Mouse (Mus musculus): ENCODE results near the gene Olfr447. TPM values are rescaled to one million over a fixed set of nuclear protein-coding genes. Genes with fewer than 3 reads are reported as not detected.

Olfr447 gene
- not detected for total RNA-seq (2022)

GRCm38 (mm10) chr6:42908578-42908977, at the start of gene Olfr447:
Gene Olfr447, plus strand, starts transcription at chr6:42908878.
- DNase-seq (ENCODE audit: low spot score in 2 of 2) = no peak

GRCm38 (mm10) chr6:42860222-42860819, 48.4 kb upstream of the Olfr447 start:
- no peak for DNase-seq (ENCODE audit: low spot score in 2 of 2)

- no peak for DNase-seq (ENCODE audit: low spot score in 2 of 2)
Measured at GRCm38 (mm10) chr6:42869695-42870094, 39.0 kb upstream of the Olfr447 start.

- no peak for DNase-seq (ENCODE audit: low spot score in 2 of 2)
Measured at GRCm38 (mm10) chr6:42876323-42876722, 32.4 kb upstream of the Olfr447 start.

GRCm38 (mm10) chr6:42890141-42890540, 18.5 kb upstream of the Olfr447 start, which contains the start of gene Olfr448:
Gene Olfr448, plus strand, starts transcription at chr6:42890441.
- no peak for DNase-seq (ENCODE audit: low spot score in 2 of 2)

- DNase-seq (ENCODE audit: low spot score in 2 of 2) = no peak
Measured at GRCm38 (mm10) chr6:42900345-42900744, 8.3 kb upstream of the Olfr447 start.

GRCm38 (mm10) chr6:42921077-42921476, 12.4 kb downstream of the Olfr447 start, which contains the start of gene Olfr446:
Gene Olfr446, plus strand, starts transcription at chr6:42921377.
- DNase-seq (ENCODE audit: low spot score in 2 of 2) = no peak

GRCm38 (mm10) chr6:42948767-42949166, 40.1 kb downstream of the Olfr447 start, which contains the start of gene Olfr444:
Gene Olfr444, plus strand, starts transcription at chr6:42949067.
- DNase-seq (ENCODE audit: low spot score in 2 of 2) = no peak

Other genes starting within 250 kb of the Olfr447 start
- 100 to 1,000 TPM; 212 to 230 (median 223) TPM for gene Tcaf1, start 198.8 kb upstream of the Olfr447 start, total RNA-seq (2022)
- not detected for gene Olfr453, start 169.5 kb upstream of the Olfr447 start, total RNA-seq (2022)
- gene Olfr38, start 152.5 kb upstream of the Olfr447 start, total RNA-seq (2022) = not detected
- not detected for gene Olfr452, start 123.8 kb upstream of the Olfr447 start, total RNA-seq (2022)
- not detected for gene Olfr450, start 96.9 kb upstream of the Olfr447 start, total RNA-seq (2022)
- gene Olfr449, start 74.5 kb upstream of the Olfr447 start, total RNA-seq (2022) = not detected
- not detected for gene Olfr448, start 18.4 kb upstream of the Olfr447 start, total RNA-seq (2022)
- gene Olfr446, start 12.5 kb downstream of the Olfr447 start, total RNA-seq (2022) = not detected
- not detected for gene Olfr444, start 40.2 kb downstream of the Olfr447 start, total RNA-seq (2022)
- under 1 TPM in 1 of 4 experiments, not detected in 3; 0.50 TPM for gene Olfr441, start 197.5 kb downstream of the Olfr447 start, total RNA-seq (2022)
- not detected for gene Olfr237-ps1, start 237.7 kb downstream of the Olfr447 start, total RNA-seq (2022)